Mouse (Mus musculus) G1E (cell line): ENCODE results near the gene 1810009A15Rik.
A peak's percentile ranks its signal among the peaks of the same experiment; 100 is the strongest.

ENCODE experiments used
- CTCF ChIP-seq: IDR thresholded peaks from 2 replicates; pipeline ENCODE4 v1.5.1; 2012; ENCODE audit warnings: low read depth, low read length, inconsistent platforms, mixed read lengths
- GATA1 ChIP-seq: IDR thresholded peaks from 2 replicates; pipeline ENCODE4 v1.6.1; 2012; ENCODE audit warnings: borderline replicate concordance, low read length, inconsistent platforms, mixed read lengths

GRCm38 (mm10) chr19:8844371-8845129 is 44.1 kb upstream of the 1810009A15Rik start:
- TF ChIP-seq CTCF (peak; percentile 52), GATA1 (no peak)
